Mouse (Mus musculus) MEL (cell line): ENCODE data around the gene Git1. TPM values are rescaled to one million over a fixed set of nuclear protein-coding genes. Genes with fewer than 3 reads are reported as not detected.

Experiments used
- DNase-seq: peaks from one replicate; pipeline ENCODE4 v3.0.0; 2011; ENCODE audit warnings: low read depth, low spot score
- H3K27ac ChIP-seq: 2 replicates; pipeline ENCODE4 v1.5.1; 2012; ENCODE audit warnings: low read depth, mild to moderate bottlenecking, control low read depth, low read length, moderate library complexity; ENCODE audit not compliant: control insufficient read depth
- H3K27me3 ChIP-seq, 2 experiments: fragments of 150-350 bp in 1 of 2; sonication (generic) in 1 of 2; 2 replicates each; pipeline ENCODE4 v1.6.1; 2012; ENCODE audit warnings: low read length in 2 of 2, mild to moderate bottlenecking in 2 of 2, improper control_type of control experiment in 1 of 2, moderate library complexity in 1 of 2; ENCODE audit not compliant: insufficient read depth in 2 of 2, control insufficient read depth in 1 of 2
- H3K36me3 ChIP-seq, 2 experiments: 2 replicates each; pipeline ENCODE4 v1.6.1; 2012 to 2014; ENCODE audit warnings: low read length in 2 of 2, improper control_type of control experiment in 1 of 2, inconsistent platforms in 1 of 2, mild to moderate bottlenecking in 1 of 2; ENCODE audit not compliant: insufficient read depth in 2 of 2, control insufficient read depth in 1 of 2
- H3K4me1 ChIP-seq, 2 experiments: fragments of 150-350 bp in 1 of 2; sonication (generic) in 1 of 2; 2 replicates each; pipeline ENCODE4 v1.6.1; 2012; ENCODE audit warnings: low read length in 2 of 2, improper control_type of control experiment in 1 of 2, mild to moderate bottlenecking in 1 of 2; ENCODE audit not compliant: insufficient read depth in 2 of 2, control insufficient read depth in 1 of 2
- H3K4me3 ChIP-seq, 2 experiments: fragments of 150-350 bp in 1 of 2; sonication (generic) in 1 of 2; 2 replicates each; pipeline ENCODE4 v1.5.1; 2012; ENCODE audit warnings: low read depth in 2 of 2, low read length in 2 of 2, mild to moderate bottlenecking in 2 of 2, moderate library complexity in 2 of 2, control low read depth in 1 of 2, improper control_type of control experiment in 1 of 2; ENCODE audit not compliant: control insufficient read depth in 1 of 2, insufficient read depth in 1 of 2
- H3K79me2 ChIP-seq: 2 replicates; pipeline ENCODE4 v1.6.1; 2012; ENCODE audit warnings: mild to moderate bottlenecking, low read length, moderate library complexity; ENCODE audit not compliant: control insufficient read depth, poor library complexity, insufficient read depth
- H3K9ac ChIP-seq: 2 replicates; pipeline ENCODE4 v1.6.1; 2012; ENCODE audit warnings: low read depth, mild to moderate bottlenecking, control low read depth, low read length, moderate library complexity; ENCODE audit not compliant: control insufficient read depth, poor library complexity, severe bottlenecking
- H3K9me3 ChIP-seq: fragments of 150-350 bp; sonication (generic); replicated peaks from 2 replicates; pipeline ENCODE4 v1.6.1; 2012; ENCODE audit warnings: mild to moderate bottlenecking, low read length, improper control_type of control experiment, moderate library complexity; ENCODE audit not compliant: insufficient read depth
- CTCF ChIP-seq, 3 experiments: IDR thresholded peaks in 2 of 3; conservative IDR thresholded peaks in 1 of 3; 2 replicates each; pipeline ENCODE4 v1.5.1; 2011 to 2012; ENCODE audit warnings: low read length in 3 of 3, low read depth in 2 of 3, mild to moderate bottlenecking in 2 of 3, improper control_type of control experiment in 1 of 3, inconsistent platforms in 1 of 3, mixed read lengths in 1 of 3, moderate library complexity in 1 of 3; ENCODE audit not compliant: control insufficient read depth in 1 of 3, insufficient read depth in 1 of 3, poor library complexity in 1 of 3, severe bottlenecking in 1 of 3
- E2F4 ChIP-seq: IDR thresholded peaks from 2 replicates; pipeline ENCODE4 v1.6.1; 2011; ENCODE audit warnings: low read depth, low read length, improper control_type of control experiment, borderline replicate concordance
- EP300 ChIP-seq, 2 experiments: IDR thresholded peaks; 2 replicates each; pipeline ENCODE4 v1.6.1; 2011; ENCODE audit warnings: improper control_type of control experiment in 2 of 2, low read length in 2 of 2, low read depth in 1 of 2, mild to moderate bottlenecking in 1 of 2
- MEF2A ChIP-seq: IDR thresholded peaks from 2 replicates; pipeline ENCODE4 v1.6.1; 2014; ENCODE audit warnings: low read depth, mild to moderate bottlenecking, inconsistent platforms, low read length, improper control_type of control experiment; ENCODE audit not compliant: poor library complexity, insufficient replicate concordance, severe bottlenecking; ENCODE audit errors: extremely low read depth
- NRF1 ChIP-seq: IDR thresholded peaks from 2 replicates; pipeline ENCODE4 v1.6.1; 2014; ENCODE audit warnings: low read depth, mild to moderate bottlenecking, inconsistent platforms, low read length, improper control_type of control experiment, moderate library complexity; ENCODE audit not compliant: poor library complexity, insufficient read depth, severe bottlenecking
- POLR2AphosphoS5 ChIP-seq: IDR thresholded peaks from 2 replicates; pipeline ENCODE4 v1.6.1; 2012; ENCODE audit warnings: low read depth, borderline replicate concordance, mild to moderate bottlenecking, inconsistent platforms, low read length, moderate library complexity, mixed read lengths
- SMC3 ChIP-seq: IDR thresholded peaks from 2 replicates; pipeline ENCODE4 v1.6.1; 2011; ENCODE audit warnings: low read depth, low read length, improper control_type of control experiment
- USF1 ChIP-seq: IDR thresholded peaks from 2 replicates; pipeline ENCODE4 v1.6.1; 2014; ENCODE audit warnings: low read depth, mild to moderate bottlenecking, inconsistent platforms, low read length, improper control_type of control experiment, moderate library complexity
- USF2 ChIP-seq, 2 experiments: IDR thresholded peaks; 2 replicates each; pipeline ENCODE4 v1.6.1; 2011 to 2012; ENCODE audit warnings: improper control_type of control experiment in 2 of 2, low read length in 2 of 2, borderline replicate concordance in 1 of 2, inconsistent platforms in 1 of 2, low read depth in 1 of 2, mild to moderate bottlenecking in 1 of 2; ENCODE audit not compliant: insufficient read depth in 1 of 2
- ZC3H11A ChIP-seq: IDR thresholded peaks from 2 replicates; pipeline ENCODE4 v1.6.1; 2012; ENCODE audit warnings: low read depth, mild to moderate bottlenecking, inconsistent platforms, low read length, improper control_type of control experiment
- polyA plus RNA-seq, 2 experiments: library from polyadenylated mRNA; stranded (reverse) in 1 of 2; unstranded in 1 of 2; fragments of >175 nt in 1 of 2; fragments of >200 nt in 1 of 2; gene quantifications; 2 replicates each; pipeline versions ENCODE4 v1.2.1 to v1.2.4; 2012; ENCODE audit warnings: low replicate concordance in 2 of 2, low read depth in 1 of 2; ENCODE audit not compliant: insufficient read length in 2 of 2, insufficient read depth in 1 of 2, missing spikeins in 1 of 2
- total RNA-seq: library from RNA; depleted of rRNA; stranded (reverse); fragments of 300-350 nt; gene quantifications from 2 replicates; pipeline ENCODE4 v1.2.3, GENCODE M21; 2012

Gene Git1
- total and polyA plus RNA-seq, 3 experiments, result 33.1 to 81.4 TPM; not detected in 1

DNA sequence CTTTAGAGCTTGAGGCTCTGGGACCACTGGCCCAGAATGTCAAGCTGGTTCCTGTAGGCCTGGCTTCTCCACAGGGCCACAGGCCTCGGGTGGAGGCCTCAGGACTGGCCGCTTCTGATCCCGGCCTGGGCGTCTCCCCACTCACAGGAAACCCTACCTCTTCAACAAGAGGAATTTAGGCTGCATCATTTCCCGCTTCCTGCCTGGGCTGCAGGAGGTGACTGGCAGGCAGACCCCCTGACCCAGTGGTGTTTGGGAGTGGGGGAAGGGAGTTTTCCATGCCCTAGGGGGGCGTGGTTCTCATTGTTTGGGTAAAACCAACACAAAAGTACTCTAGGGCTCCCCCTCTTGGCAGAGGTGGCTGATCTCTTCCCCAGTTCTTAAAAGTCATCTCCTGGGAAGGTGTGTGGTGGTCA lies 4.0 kb downstream of the Git1 start:
- Histone ChIP-seq H3K79me2 (peaks cover 50% of the 10 kb centered on the region), H3K27me3 (no peaks in the 10 kb centered on the region), H3K4me3 (no peak overlapping the region)
- TF ChIP-seq CTCF (IDR thresholded peaks at IDR 0.05 in 2 of 3, conservative IDR thresholded peaks at IDR 0.05 in 1 of 3; ENCODE audit: control insufficient read depth in 1 of 3, insufficient read depth in 1 of 3, low read depth in 2 of 3, low read length in 3 of 3, poor library complexity in 1 of 3, severe bottlenecking in 1 of 3) (peak; percentile 45 to 68 (median 61)), SMC3 (peak; percentile 41; the same call in 1 of the 2 replicates), MEF2A (no peak)
- TF ChIP-seq, all 39 proteins: peak for 2
- no peaks in the 10 kb centered on the region for H3K9me3 ChIP-seq
- no peak overlapping the region for H3K9ac ChIP-seq
- no peak overlapping the region for H3K27ac ChIP-seq
- peak; percentile 75 for DNase-seq
- peaks cover 0 to 9% of the 10 kb centered on the region in 2 experiments; a peak in 2 of 4 replicates for H3K4me1 ChIP-seq
- peaks cover 1 to 5% of the 10 kb centered on the region in 2 experiments; a peak in 2 of 4 replicates for H3K36me3 ChIP-seq

DNA sequence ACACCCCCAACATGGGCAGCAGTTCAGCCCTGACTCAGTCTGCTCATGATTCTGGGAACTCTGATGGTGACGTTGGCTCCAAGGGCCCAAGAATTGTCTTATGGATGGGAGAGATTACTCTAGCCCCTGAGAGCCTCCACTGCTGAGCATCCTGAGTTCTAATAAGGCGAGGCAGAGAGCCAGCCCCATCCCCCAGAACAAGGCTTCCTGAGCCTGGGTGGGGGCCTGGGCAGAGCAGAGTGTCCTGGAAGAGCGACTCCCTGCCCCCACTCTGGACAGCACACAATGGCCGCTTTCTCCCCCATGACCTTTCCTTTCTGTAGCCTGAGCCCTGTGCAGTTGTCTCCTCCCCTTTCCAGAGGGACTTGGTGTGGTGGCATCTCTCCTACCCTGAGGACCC lies 4.5 kb downstream of the Git1 start:
- Histone ChIP-seq H3K9ac (no peak overlapping the region), H3K27ac (no peak overlapping the region), H3K27me3 (no peaks in the 10 kb centered on the region), H3K4me3 (no peak overlapping the region), H3K4me1 (peaks cover 0 to 9% of the 10 kb centered on the region in 2 experiments; a peak in 2 of 4 replicates), H3K36me3 (peaks cover 1 to 5% of the 10 kb centered on the region in 2 experiments; a peak in 2 of 4 replicates), H3K9me3 (no peaks in the 10 kb centered on the region), H3K79me2 (peaks cover 47% of the 10 kb centered on the region)
- TF ChIP-seq NRF1, result no peak
- TF ChIP-seq USF2 (IDR thresholded peaks at IDR 0.05; ENCODE audit: borderline replicate concordance in 1 of 2, insufficient read depth in 1 of 2, low read depth in 1 of 2, low read length in 2 of 2), result no peak
- TF ChIP-seq MEF2A, result no peak
- no peak for TF ChIP-seq E2F4
- TF ChIP-seq EP300 (IDR thresholded peaks at IDR 0.05; ENCODE audit: low read depth in 1 of 2, low read length in 2 of 2), result no peak
- TF ChIP-seq POLR2AphosphoS5, result no peak
- no peak for TF ChIP-seq USF1
- no peak for TF ChIP-seq ZC3H11A
- no peak for DNase-seq
